Mouse (Mus musculus): ENCODE results near the gene Gm6268. TPM values are rescaled to one million over a fixed set of nuclear protein-coding genes. Genes with fewer than 3 reads are reported as not detected.

Gene Gm6268
- polyA plus RNA-seq (2012; rRNA removed), result not detected in 2 replicates

GRCm38 (mm10) chrX:36400980-36401379, at the start of gene Gm6268:
Gene Gm6268, plus strand, starts transcription at chrX:36401280.

Other genes starting within 250 kb of the Gm6268 start
- gene Zcchc12, start 205.4 kb upstream of the Gm6268 start, polyA plus RNA-seq (2012; rRNA removed), result 0.24 and 0.45 TPM in 2 replicates
- 4.6 and 7.6 TPM in 2 replicates for gene Lonrf3, start 72.9 kb upstream of the Gm6268 start, polyA plus RNA-seq (2012; rRNA removed)
- 0.03 TPM in 1 of 2 replicates, not detected in the other for gene Gm14569, start 90.5 kb downstream of the Gm6268 start, polyA plus RNA-seq (2012; rRNA removed)
- 162 and 221 TPM in 2 replicates for gene Pgrmc1, start 196.9 kb downstream of the Gm6268 start, polyA plus RNA-seq (2012; rRNA removed)
- 0.79 and 0.80 TPM in 2 replicates for gene Akap17b, start 244.1 kb downstream of the Gm6268 start, polyA plus RNA-seq (2012; rRNA removed)